Mouse (Mus musculus) kidney, adult 18-20 months (tissue): Measurements from ENCODE around the gene Dpyd.

Source experiments
- DNase-seq: peaks from one replicate; pipeline ENCODE4 v3.0.0; 2021

Gene Dpyd

DNA sequence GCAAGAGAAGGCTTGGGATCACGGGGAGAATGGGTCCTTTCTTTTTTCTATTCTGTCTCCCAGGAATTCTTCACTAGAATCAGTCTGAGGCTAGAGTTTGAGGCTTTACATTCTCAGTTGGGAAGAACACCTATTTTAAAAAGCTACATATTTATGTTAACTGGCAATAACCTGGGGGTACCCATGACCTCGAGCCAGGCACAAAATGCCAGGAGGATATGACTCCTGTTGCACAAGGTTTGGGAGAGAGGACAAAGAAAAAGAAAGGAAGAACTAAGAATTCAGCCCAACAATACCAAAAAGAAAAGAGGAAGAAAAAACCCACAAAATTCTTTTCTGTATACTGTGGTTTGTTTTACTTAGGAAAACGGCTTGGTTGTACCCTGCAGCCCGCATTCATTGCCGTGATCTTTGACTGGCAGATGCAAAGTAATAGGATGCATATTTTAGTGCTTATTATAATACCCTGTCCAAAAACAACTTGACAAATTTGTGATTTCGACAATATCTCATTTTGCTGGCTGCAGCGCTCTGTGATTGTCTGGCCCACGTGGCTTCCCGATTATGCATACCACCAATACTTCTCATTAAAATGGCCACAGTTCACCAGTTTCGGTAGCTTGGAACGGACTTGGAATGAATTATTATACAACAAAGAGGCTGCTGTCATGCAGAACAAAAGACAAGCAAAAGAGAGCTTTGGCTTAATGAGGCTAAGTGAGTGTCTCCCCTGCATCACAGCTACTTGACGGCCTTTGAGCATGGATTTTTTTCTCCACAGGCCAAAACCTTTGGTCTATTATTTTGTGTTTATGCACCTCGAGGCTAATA is 799.8 kb downstream of the Dpyd start:
- no peak for DNase-seq

DNA sequence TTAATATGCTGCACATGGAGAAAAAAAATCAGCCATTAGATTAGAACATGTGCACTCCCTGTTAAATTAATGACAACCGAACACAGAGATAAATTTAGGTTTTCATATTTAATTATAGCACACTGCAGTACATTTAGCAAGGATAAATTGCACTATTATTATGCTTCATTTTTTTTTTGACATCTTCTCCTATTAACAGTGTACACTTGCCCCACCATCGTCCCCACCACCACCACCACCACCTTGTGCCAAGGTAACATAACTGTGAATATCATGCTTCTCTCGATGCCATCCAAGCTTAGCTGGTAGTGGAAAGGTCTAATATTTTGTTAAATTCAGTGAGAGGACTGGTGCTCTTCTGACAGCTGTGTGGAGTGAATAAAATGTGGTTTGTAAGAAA is 800.5 kb downstream of the Dpyd start:
- DNase-seq: no peak

DNA sequence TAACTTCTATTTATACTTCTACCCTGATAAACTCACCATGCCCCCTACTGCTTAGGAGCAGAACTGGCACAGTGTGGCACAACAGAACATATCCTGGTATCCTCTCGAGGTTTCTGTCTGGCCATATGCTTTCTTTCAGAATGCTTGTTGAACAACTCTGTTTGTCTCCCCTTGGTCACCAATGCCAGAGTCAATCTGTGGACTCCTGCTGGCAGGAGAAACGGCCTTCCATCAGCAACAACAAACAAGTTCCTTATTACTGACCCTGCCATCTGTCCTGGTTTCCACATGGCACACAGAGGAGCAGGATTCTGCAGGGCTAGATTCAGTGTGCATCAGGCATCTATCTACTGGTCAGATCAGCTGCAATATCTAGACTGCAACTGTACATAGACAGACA is 807.0 kb downstream of the Dpyd start:
- DNase-seq: no peak

DNA sequence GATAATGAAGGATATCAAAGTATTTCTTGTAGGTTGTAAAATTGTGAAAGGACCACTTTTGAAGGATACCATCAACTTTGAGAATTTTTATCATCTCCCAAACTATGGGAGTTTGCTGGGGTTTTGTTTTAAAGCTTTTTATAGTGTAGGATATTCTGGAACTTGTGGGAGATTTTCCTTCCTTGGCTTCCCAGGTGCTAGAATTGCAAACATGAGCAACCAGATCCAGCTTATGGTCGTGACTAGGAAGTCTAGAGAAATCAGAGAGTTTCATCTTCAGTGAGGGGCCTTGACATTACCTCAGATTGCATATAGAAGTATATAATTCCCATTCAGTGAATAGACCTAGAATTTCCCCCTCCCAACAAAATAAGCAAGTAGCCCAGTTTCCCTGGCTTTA is 819.2 kb downstream of the Dpyd start:
- no peak for DNase-seq

DNA sequence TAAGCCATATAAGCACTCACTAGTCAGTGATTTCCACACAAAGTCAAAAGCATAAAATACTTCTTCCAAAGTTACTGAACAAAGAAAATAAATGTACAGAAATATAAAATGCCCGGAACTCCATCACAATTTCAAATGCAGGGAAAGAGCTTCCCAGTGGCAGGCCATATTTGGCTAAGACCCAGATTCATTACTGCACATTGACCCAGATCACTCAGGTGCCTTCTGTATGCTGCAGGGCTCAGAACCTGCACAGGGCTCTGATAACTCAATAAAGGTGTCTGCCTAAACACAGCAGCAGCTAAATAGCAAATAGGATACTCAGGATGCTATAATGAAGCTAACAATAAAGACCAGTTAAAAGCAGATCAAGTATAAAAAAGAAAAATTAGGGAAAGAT is 820.5 kb downstream of the Dpyd start:
- DNase-seq: no peak

DNA sequence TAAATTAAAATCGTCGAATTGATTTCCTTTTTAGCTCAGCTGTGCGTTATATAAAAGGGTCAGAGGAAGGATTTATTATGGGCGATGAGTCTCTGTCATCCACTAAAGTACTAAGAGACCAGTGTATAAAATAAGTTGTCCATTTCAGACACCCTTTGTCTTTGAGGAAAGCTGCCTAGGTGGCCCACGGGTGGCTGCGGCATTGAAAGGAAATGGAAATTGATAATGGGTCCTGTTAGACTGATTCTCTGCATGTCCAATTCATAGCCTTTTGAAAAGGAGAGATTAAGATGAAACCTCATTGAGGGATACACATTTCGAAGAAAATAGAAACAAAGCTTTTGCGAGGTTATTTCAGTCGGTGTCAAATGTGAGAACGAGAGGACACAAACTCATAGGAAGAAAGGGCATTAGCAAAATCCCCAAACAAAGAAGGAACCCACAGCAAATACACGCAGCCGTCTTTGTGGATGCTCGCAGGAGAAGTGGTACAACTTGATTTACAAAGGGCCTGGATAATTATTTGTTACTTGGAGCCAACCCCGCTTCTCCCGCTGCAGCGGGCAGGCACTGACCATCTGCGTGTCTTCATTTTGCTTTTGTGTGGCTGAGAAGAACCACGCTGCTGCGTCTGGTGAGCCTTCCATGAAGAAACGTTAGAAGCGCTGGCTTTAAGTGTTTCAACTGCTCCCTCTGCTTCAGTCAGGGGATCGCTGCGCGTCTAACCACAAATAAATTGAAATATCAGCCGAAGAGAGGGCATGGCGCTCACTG is 825.6 kb downstream of the Dpyd start:
- DNase-seq: no peak

DNA sequence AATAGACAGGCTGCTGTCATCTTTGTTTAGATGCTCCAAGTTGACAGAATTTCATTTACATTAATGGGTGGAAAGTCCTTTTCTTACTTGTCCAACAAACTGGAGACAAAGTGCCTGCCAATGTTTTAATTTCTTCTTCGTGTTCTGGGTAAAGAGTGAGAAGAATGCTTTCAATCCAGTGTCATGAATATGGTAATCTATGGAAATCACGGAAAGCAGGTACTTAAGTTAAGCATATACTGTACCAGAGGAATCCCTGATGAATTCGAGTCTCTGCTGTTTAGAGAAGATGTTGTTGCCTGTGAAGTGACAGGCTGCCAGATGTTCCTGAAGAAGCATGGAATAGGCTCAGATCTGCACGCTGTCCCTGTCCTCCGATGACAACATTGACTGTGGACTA is 835.3 kb downstream of the Dpyd start:
- DNase-seq: no peak

DNA sequence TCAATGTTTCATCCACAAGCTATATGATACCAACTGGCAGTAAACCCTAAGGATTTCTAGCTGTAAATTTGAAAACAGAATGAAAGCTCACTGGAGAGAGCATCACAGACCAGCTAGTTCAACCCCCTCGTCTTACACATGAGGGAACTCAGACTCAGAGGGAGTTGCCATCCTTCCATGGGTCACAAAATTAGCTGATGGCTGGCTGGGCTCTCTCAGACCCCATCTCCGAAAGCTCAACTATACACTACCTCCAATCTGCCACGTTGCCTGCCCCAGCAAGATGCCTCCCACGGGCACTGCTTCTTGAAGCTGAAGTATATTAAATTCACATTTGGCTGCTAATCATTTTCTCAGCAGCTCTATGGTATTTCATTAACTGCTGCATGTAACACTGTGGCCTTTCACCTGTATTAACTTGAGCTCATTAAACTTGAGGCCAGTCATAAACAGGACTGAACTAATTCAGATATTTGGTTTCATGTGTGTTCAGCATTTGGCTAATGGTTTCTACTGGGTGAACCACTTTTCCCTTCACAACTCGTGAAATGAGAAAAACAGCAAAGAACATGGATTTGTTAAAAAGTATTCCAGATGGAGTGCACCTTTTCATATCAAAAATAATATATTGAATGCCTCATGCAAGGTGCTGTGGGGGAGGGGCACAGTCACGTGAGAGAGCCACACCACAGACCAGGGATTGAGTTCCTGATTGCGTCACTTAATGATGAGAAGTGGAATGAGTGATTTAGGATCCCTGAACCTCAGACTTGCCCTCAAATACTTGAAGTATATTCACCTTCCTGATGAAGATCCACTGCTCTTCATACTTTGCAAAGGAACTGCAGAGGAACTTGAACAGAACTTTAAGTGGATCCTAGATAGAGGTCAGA is 841.2 kb downstream of the Dpyd start:
- DNase-seq: no peak

DNA sequence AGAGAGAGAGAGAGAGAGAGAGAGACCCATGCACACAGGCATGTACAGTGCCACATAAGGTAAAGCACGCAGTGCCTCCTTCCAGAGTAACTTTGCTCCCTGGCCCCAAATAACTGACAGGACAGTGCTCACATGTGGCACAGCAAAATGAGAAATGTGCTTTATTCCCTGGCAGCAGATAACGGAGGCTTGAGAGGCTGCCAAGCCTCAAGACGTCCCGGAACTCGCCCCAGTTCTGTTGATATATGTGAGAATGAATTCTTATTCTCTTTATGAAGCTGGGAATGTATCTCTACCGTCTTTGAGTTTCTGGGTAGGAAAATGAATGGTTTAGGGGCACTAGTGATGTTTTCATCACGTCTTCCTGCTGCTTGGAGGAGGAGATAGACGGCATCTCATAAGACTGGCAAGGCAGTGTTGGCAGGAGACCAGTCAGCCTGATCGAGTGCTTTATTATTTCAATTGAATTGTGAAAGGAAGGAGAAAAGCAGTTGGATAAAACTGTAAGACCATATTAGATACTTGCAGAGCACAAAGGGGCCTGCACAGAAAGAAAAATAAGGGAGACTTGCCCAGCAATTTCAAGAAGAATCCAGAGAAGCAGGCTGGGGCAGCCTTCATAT is 857.3 kb downstream of the Dpyd start:
- DNase-seq: no peak

DNA sequence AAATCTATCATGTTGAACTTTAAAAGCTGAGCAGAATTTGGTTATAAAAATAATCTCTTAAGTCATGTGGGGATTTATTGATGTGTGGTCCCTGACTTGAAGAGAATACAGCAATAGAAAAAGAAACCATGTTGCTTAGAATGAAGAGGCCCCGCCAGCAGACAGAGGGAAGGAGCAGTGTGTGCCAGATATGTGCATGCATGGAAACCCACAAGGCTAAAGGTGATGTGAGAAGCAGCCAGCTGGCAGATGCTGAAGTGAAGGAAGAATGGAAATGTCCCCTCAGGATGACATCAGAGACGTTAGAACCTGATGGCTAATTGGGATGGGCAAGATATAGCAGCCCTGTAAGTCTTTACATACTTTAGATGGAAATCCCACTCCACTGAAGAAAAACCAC is 857.8 kb downstream of the Dpyd start:
- DNase-seq: no peak

DNA sequence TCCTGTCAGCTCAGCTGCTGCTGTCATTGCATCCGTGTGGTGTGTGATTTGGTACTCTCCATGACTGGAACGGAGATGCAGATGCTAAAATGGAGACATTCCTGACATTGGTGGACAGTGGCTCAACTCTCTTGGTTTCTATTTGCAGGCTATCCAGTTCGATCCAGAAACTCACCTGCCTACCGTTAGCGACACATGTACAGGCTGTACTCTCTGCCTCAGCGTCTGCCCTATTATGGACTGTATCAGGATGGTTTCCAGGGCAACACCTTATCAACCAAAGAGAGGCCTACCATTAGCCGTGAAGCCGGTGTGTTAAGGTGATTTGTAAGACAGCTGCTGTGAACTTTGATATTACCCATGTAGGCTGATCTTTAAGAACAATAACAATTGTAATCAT is 869.4 kb downstream of the Dpyd start:
- DNase-seq: no peak

DNA sequence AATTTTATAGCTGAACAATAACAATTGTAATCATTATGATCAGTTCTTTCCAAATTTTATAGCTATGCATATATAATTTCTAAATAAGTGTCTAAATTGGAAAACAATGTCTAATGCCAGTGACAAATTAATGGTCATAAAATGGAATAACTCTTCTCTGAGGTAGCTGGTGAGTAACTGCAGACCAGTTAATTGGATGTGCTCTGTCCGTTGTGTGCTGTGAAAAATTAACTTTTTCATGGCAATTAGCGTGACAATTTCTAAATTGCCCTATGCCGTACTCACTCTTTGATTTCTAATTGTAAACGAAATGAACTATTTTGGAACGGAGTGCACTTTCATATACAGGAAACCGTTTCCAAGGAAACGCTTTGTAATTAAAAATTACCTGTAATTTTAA is 869.8 kb downstream of the Dpyd start:
- no peak for DNase-seq

DNA sequence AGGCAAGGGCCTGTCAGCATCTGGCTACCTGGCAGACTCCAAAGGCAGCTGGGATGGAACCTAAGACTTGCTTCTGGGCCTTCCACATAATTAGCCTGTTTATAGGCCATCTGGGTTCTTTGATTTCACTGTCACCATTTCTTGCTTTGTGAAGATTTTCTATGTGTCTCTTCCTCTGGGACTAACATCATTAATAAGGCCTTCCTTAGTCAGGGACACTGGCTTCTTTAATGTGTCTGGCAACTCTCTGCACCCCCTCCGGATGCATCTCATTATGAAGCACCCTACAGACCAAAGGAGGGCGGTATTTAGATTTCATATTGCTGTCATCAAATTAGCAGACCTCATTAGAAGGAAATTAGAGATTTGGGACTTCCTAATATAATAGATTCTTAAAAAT is 885.6 kb downstream of the Dpyd start:
- no peak for DNase-seq

DNA sequence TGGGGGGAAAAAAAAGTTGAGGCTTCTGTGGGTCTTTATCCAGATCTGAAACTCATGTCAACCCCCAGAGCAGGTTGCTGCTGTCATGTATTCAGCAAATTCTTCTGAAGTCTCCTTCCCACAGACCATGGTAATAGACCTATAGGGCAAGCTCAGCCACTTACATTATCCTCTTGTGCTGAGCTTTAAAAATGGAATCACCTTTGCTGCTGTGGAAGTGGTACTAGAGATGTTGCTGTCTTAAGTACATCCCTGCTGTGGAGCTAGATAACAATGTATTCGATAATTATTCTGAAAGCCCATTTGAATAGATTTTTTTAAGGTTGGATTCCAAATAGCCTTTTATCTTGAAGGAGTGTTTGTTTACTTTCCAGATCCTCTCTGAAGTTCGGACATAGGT is 902.1 kb downstream of the Dpyd start:
- DNase-seq: no peak

DNA sequence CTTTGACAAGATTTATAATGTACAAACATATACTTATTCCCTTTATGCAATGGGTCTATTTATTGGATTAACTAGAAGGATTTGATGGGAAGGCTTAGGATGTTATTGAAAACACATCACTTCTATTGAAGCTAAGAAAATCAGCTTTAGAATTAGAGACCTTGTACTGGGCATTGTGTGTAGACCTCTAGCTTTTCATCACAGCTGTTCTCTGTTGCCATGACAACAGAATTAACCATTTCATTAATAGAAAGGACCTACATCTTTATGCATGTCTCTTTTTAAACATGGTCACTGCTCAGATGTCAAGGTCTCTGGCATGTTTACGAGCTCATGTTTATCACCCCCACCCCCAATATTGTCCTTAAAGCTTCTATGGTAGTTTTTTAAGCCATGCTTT is 902.5 kb downstream of the Dpyd start:
- DNase-seq: no peak

DNA sequence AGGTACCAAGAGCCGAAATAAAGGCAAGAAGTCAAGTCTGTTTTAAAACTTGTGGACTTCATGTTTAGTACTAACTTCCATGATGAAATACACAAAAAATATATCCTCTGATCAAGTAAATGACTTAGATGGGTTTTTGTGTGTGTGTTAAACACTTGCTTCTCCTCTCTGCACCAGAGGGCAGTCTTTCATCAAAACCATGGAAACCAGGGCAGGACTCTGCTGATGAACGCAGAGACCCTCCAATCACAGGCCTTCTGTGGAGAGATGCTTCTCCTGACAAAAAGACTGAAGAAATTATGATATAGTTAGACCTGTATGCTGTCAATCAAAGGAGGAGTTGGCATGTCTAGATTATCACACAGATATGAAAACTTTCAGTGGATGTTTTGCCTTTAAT is 905.8 kb downstream of the Dpyd start:
- no peak for DNase-seq
